Mouse (Mus musculus) kidney, adult 2 months (tissue): ENCODE measurements around the gene Elk4. TPM values are rescaled to one million over a fixed set of nuclear protein-coding genes. Genes with fewer than 3 reads are reported as not detected.

ENCODE experiments used
- DNase-seq: peaks from one replicate; pipeline ENCODE4 v3.0.0; 2021
- H3K27ac ChIP-seq: fragments of 200-500 bp; 2 replicates; pipeline ENCODE4 v1.5.1; 2012; ENCODE audit warnings: low read depth, low read length, control low read depth, inconsistent platforms; ENCODE audit not compliant: insufficient read depth
- H3K27me3 ChIP-seq: fragments of 200-500 bp; replicated peaks from 2 replicates; pipeline ENCODE4 v1.6.1; 2012; ENCODE audit warnings: mild to moderate bottlenecking, moderate library complexity, low read length, inconsistent platforms; ENCODE audit not compliant: control insufficient read depth, insufficient read depth
- H3K36me3 ChIP-seq: fragments of 200-500 bp; 2 replicates; pipeline ENCODE4 v1.6.1; 2012; ENCODE audit warnings: mild to moderate bottlenecking, moderate library complexity, low read length, inconsistent platforms; ENCODE audit not compliant: control insufficient read depth, insufficient read depth
- H3K4me1 ChIP-seq: fragments of 200-500 bp; 2 replicates; pipeline ENCODE4 v1.6.1; 2011; ENCODE audit warnings: low read length; ENCODE audit not compliant: control insufficient read depth, insufficient read depth
- H3K4me3 ChIP-seq: fragments of 200-500 bp; 2 replicates; pipeline ENCODE4 v1.5.1; 2011; ENCODE audit warnings: mild to moderate bottlenecking, low read depth, low read length, control low read depth; ENCODE audit not compliant: insufficient read depth
- CTCF ChIP-seq: fragments of 200-500 bp; conservative IDR thresholded peaks from 2 replicates; pipeline ENCODE4 v1.5.1; 2011; ENCODE audit warnings: low read depth, mild to moderate bottlenecking, control low read depth, low read length, moderate library complexity, mixed read lengths; ENCODE audit not compliant: insufficient read depth, insufficient read length
- POLR2A ChIP-seq: fragments of 200-500 bp; IDR thresholded peaks from one replicate; pipeline ENCODE4 v1.6.1; 2011; ENCODE audit warnings: low read depth, low read length, control low read depth
- WGBS: fragments of 180-500 bp; shearing (Covaris S2); methylation state at CpG from one replicate; pipeline ENCODE4 v1.1.7; 2018; 5-methylcytosine and 5-hydroxymethylcytosine counted together
- polyA plus RNA-seq: library from polyadenylated mRNA; depleted of rRNA; stranded (reverse); fragments of >200 nt; gene quantifications from 2 replicates; pipeline ENCODE4 v1.2.3, GENCODE M21; 2012

The Elk4 gene
- polyA plus RNA-seq, 1 experiment, result 27.8 TPM

GRCm38 (mm10) chr1:132054387-132054786, 47.0 kb downstream of the Elk4 start:
- no peaks in the 10 kb centered on the region for H3K4me1 ChIP-seq
- TF ChIP-seq POLR2A (no peak), CTCF (no peak)
- H3K4me3 ChIP-seq, result no peak overlapping the region
- no peaks in the 10 kb centered on the region for H3K36me3 ChIP-seq
- H3K27me3 ChIP-seq, result no peaks in the 10 kb centered on the region
- WGBS, result 84% methylated on average over 3 of the region's 3 CpGs
- no peak overlapping the region for H3K27ac ChIP-seq
- no peak for DNase-seq

GRCm38 (mm10) chr1:132055054-132055664, 47.8 kb downstream of the Elk4 start:
- 78% methylated on average over 7 of the region's 7 CpGs for WGBS
- H3K36me3 ChIP-seq, result no peaks in the 10 kb centered on the region
- H3K27ac ChIP-seq, result no peak overlapping the region
- H3K27me3 ChIP-seq, result no peaks in the 10 kb centered on the region
- no peak overlapping the region for H3K4me3 ChIP-seq
- DNase-seq, result no peak
- no peaks in the 10 kb centered on the region for H3K4me1 ChIP-seq
- TF ChIP-seq CTCF, result no peak
- no peak for TF ChIP-seq POLR2A

DNA sequence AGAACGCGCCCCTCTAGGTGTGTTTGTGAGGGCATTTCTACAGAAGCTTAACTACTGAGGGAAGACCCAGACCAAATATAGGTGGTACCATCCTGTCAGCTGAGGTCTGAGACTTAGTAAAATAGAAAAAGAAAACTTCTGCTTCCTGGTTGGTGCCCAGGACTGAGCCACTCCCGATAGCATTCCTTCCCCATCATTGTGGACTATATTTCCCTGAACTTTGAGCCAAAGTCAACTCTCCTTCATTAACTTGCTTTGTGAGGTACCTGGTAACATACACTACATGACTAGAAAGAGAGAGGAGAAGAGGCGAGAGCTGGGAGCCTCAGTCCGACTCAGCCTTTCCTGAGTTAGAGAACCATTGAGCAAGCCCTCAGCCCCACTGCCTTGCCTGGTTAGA, 51.2 kb downstream of the Elk4 start:
- TF ChIP-seq CTCF (no peak), POLR2A (no peak)
- Histone ChIP-seq H3K27ac (no peak overlapping the region), H3K4me3 (no peak overlapping the region), H3K36me3 (no peaks in the 10 kb centered on the region), H3K4me1 (peaks cover 7% of the 10 kb centered on the region; the same call in 1 of the 2 replicates), H3K27me3 (no peaks in the 10 kb centered on the region)
- no peak for DNase-seq
- WGBS, result 82% methylated on average over 5 of the region's 5 CpGs

DNA sequence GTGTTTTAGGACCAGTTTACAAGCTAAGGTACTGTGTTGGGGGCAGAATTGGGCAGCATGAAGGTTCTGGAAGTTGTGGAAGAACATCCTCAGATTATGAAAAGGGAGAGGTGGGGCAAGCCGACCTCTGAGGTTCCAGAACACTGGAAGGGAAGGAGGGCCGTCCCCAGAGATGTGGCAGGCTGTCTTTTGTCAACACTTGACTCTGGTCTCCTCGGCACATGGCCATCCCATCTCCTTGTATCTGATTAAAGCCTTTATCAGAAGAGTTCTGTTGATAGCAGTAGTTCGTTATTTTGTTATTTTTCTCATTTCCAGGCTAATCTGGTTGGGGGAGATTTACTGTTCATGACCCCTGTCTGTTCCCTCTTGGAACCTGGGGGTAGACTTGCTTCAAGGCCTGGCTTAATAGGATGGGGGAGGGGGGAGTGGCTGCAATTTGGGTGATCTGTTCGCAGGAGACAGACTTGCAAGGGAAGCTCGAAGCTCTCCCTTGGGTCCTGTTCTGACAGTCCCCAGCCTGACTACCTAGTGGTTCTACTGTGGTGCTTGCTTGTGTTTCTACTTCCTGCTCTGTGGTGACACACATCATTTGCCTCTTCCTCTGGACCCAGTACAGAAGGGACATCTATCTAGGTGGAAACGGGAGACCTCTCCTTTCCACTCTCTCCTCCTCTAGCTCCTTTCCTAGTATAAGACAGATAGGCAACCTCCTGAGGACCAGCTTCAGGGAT, 52.8 kb downstream of the Elk4 start:
- no peak for DNase-seq
- TF ChIP-seq POLR2A (no peak), CTCF (no peak)
- Histone ChIP-seq H3K4me1 (peaks cover 7% of the 10 kb centered on the region; the same call in 1 of the 2 replicates), H3K4me3 (no peak overlapping the region), H3K36me3 (no peaks in the 10 kb centered on the region), H3K27ac (no peak overlapping the region), H3K27me3 (no peaks in the 10 kb centered on the region)
- WGBS, result 62% methylated on average over 7 of the region's 7 CpGs

DNA sequence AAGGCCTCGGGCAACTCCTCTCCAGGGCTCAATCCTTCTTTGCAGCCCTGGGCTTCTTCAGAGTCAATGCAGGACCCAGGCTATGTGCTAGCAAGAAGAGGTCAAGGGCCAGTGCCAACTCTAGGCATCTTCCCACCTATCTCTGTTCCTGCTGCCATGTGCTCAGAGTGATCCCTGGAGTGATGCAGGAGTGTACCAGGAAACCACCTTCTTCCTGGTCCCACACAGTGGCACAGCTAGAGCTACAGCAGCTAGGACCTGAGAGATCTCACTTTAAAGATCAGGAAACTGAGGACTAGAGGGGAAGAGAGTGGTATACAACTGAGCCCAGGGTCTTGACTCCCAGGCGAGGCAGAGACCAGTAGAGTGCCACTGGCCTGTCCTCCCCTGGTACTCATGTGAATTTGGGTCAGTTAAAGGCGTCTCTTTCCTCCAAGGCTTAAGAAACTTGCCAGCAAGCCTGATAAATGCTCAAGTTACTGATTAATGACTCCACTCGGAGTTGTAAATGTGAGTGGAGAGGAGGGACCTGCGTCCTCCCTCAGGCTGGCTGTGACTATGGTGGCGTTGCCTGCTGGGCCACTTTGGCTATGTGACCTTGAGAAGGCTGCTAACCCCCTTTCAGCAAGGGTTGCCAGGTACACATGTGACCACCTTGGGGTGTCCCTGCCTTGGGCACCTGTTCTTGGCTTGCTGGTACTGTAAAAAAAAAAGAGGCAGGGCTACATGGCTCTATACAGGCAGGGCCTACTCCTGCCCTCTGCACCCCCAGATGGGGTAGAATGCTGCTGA, 54.5 kb downstream of the Elk4 start:
- Histone ChIP-seq H3K27me3 (no peaks in the 10 kb centered on the region), H3K4me1 (peaks cover 7% of the 10 kb centered on the region; the same call in 1 of the 2 replicates), H3K27ac (peak overlapping the region; percentile 79), H3K36me3 (no peaks in the 10 kb centered on the region), H3K4me3 (no peak overlapping the region)
- WGBS, result 36% methylated on average over 6 of the region's 6 CpGs
- DNase-seq, result peak; percentile 84
- TF ChIP-seq CTCF (no peak), POLR2A (no peak)

- no peak for TF ChIP-seq CTCF
- TF ChIP-seq POLR2A, result no peak
- H3K27ac ChIP-seq, result peak overlapping the region; percentile 79
- DNase-seq, result no peak
- no peaks in the 10 kb centered on the region for H3K36me3 ChIP-seq
- 69% methylated on average over 4 of the region's 4 CpGs for WGBS
- no peaks in the 10 kb centered on the region for H3K27me3 ChIP-seq
- no peak overlapping the region for H3K4me3 ChIP-seq
- peaks cover 7% of the 10 kb centered on the region; the same call in 1 of the 2 replicates for H3K4me1 ChIP-seq
Observed at GRCm38 (mm10) chr1:132063096-132063495, 55.7 kb downstream of the Elk4 start.
